Mouse (Mus musculus) hindbrain, embryonic 13.5 days (tissue): Measurements from ENCODE around the gene Plppr4. TPM values are rescaled to one million over a fixed set of nuclear protein-coding genes. Genes with fewer than 3 reads are reported as not detected.

Source experiments
- microRNA-seq: library from miRNA; unstranded; fragments of <30 nt; microRNA quantifications from one replicate; pipeline ENCODE4, GENCODE M21; 2016
- polyA plus RNA-seq: library from polyadenylated mRNA; unstranded; fragments of >200 nt; fragmentation: Nextera tagmentation; extraction: Ambion mirVana; gene quantifications from 2 replicates; pipeline ENCODE4 v1.2.1, GENCODE M21; 2015

The Plppr4 gene
- polyA plus RNA-seq, 1 experiment from 2014 or later: 7.6 TPM

Small RNAs within 50 kb of the gene (microRNA-seq; reads per million reads assigned to microRNA genes)
- not detected for gene Gm22408

Other genes with a start within 250 kb of the Plppr4 start
- 2.3 and 2.5 TPM in 2 replicates for gene Plppr5, start 214.0 kb upstream of the Plppr4 start, polyA plus RNA-seq